Mouse (Mus musculus) C2C12 (cell line): ENCODE data around the gene Hspb9. TPM values are rescaled to one million over a fixed set of nuclear protein-coding genes. Genes with fewer than 3 reads are reported as not detected.

ENCODE experiments used
- H3K27me3 ChIP-seq: one replicate; pipeline ENCODE4 v1.6.1; 2011; ENCODE audit not compliant: control insufficient read depth, insufficient read depth, insufficient read length
- H3K36me3 ChIP-seq: one replicate; pipeline ENCODE4 v1.6.1; 2011; ENCODE audit not compliant: control insufficient read depth, insufficient read depth
- H3K4me3 ChIP-seq: one replicate; pipeline ENCODE4 v1.5.1; 2011; ENCODE audit warnings: mild to moderate bottlenecking, control low read depth; ENCODE audit not compliant: poor library complexity, insufficient read depth, severe bottlenecking
- H3K79me2 ChIP-seq: one replicate; pipeline ENCODE4 v1.6.1; 2011; ENCODE audit not compliant: control insufficient read depth, insufficient read depth
- H3K79me3 ChIP-seq: one replicate; pipeline ENCODE4 v1.6.1; 2011; ENCODE audit warnings: low read depth, control low read depth
- H3ac ChIP-seq: one replicate; pipeline ENCODE3; 2011; ENCODE audit warnings: low read depth; ENCODE audit not compliant: control insufficient read depth, insufficient read length
- CEBPB ChIP-seq: IDR thresholded peaks from one replicate; pipeline ENCODE4 v1.6.1; 2011; ENCODE audit warnings: low read depth, mild to moderate bottlenecking, control low read depth, moderate library complexity
- CTCF ChIP-seq: IDR thresholded peaks from one replicate; pipeline ENCODE4 v1.5.1; 2011; ENCODE audit not compliant: control insufficient read depth, insufficient read depth, insufficient read length
- FOSL1 ChIP-seq: IDR thresholded peaks from one replicate; pipeline ENCODE4 v1.8.0; 2011; ENCODE audit warnings: mild to moderate bottlenecking, low read length; ENCODE audit not compliant: poor library complexity, insufficient read depth, severe bottlenecking
- MAX ChIP-seq: IDR thresholded peaks from one replicate; pipeline ENCODE4 v1.6.1; 2011; ENCODE audit warnings: mild to moderate bottlenecking, control low read depth
- MYOD1 ChIP-seq: IDR thresholded peaks from one replicate; pipeline ENCODE4 v1.6.1; 2011; ENCODE audit warnings: low read depth; ENCODE audit not compliant: control insufficient read depth, insufficient read length
- MYOG ChIP-seq: IDR thresholded peaks from one replicate; pipeline ENCODE4 v1.6.1; 2011; ENCODE audit not compliant: control insufficient read depth, insufficient read length; ENCODE audit errors: extremely low read depth
- USF1 ChIP-seq: IDR thresholded peaks from one replicate; pipeline ENCODE4 v1.6.1; 2011; ENCODE audit warnings: low read depth, mild to moderate bottlenecking, control low read depth, moderate library complexity
- polyA plus RNA-seq: library from polyadenylated mRNA; unstranded; fragments of >200 nt; fragmentation: generic; extraction: Trizol; gene quantifications from one replicate; pipeline ENCODE4 v1.2.1, GENCODE M21; 2012; ENCODE audit warnings: missing spikeins

Hspb9 gene
- polyA plus RNA-seq, 1 experiment, result 0.68 TPM

- peaks cover 53% of the 10 kb centered on the region for H3K36me3 ChIP-seq
- H3K27me3 ChIP-seq, result no peaks in the 10 kb centered on the region
These were observed 4.8 kb downstream of the Hspb9 start for GRCm38 (mm10) chr11:100718462-100718861.

GRCm38 (mm10) chr11:100718866-100719265 lies 5.2 kb downstream of the Hspb9 start:
- no peaks in the 10 kb centered on the region for H3K27me3 ChIP-seq
- peaks cover 49% of the 10 kb centered on the region for H3K79me2 ChIP-seq
- peaks cover 25% of the 10 kb centered on the region for H3K79me3 ChIP-seq
- peaks cover 49% of the 10 kb centered on the region for H3K36me3 ChIP-seq
- H3K4me3 ChIP-seq, result no peak overlapping the region
- H3ac ChIP-seq, result no peak overlapping the region
- TF ChIP-seq CTCF (no peak), MAX (no peak), MYOG (no peak), MYOD1 (no peak), FOSL1 (no peak), USF1 (no peak), CEBPB (no peak)

More at GRCm38 (mm10) chr11:100718462-100718861, 4.8 kb downstream of the Hspb9 start:
- Histone ChIP-seq H3K79me3 (peaks cover 22% of the 10 kb centered on the region), H3ac (no peak overlapping the region), H3K4me3 (no peak overlapping the region), H3K79me2 (peaks cover 45% of the 10 kb centered on the region)
- TF ChIP-seq MAX (no peak), FOSL1 (no peak), MYOD1 (no peak), USF1 (no peak), MYOG (no peak), CEBPB (no peak), CTCF (no peak)

- peaks cover 54% of the 10 kb centered on the region for H3K79me2 ChIP-seq
- no peaks in the 10 kb centered on the region for H3K27me3 ChIP-seq
- H3K36me3 ChIP-seq, result peaks cover 45% of the 10 kb centered on the region
- H3ac ChIP-seq, result no peak overlapping the region
- H3K4me3 ChIP-seq, result no peak overlapping the region
- peaks cover 28% of the 10 kb centered on the region for H3K79me3 ChIP-seq
- no peak for TF ChIP-seq FOSL1
- TF ChIP-seq CTCF, result no peak
- no peak for TF ChIP-seq MYOD1
- no peak for TF ChIP-seq MYOG
- no peak for TF ChIP-seq CEBPB
- no peak for TF ChIP-seq MAX
- TF ChIP-seq USF1, result no peak
These were observed 5.7 kb downstream of the Hspb9 start for GRCm38 (mm10) chr11:100719312-100719711.

- TF ChIP-seq FOSL1, result no peak
- TF ChIP-seq CEBPB, result no peak
- no peak for TF ChIP-seq MYOG
- no peak for TF ChIP-seq CTCF
- TF ChIP-seq MYOD1, result no peak
- TF ChIP-seq MAX, result no peak
- TF ChIP-seq USF1, result no peak
- H3ac ChIP-seq, result no peak overlapping the region
- peaks cover 43% of the 10 kb centered on the region for H3K36me3 ChIP-seq
- H3K27me3 ChIP-seq, result no peaks in the 10 kb centered on the region
- no peak overlapping the region for H3K4me3 ChIP-seq
- peaks cover 60% of the 10 kb centered on the region for H3K79me2 ChIP-seq
- H3K79me3 ChIP-seq, result peaks cover 32% of the 10 kb centered on the region
These were observed 6.2 kb downstream of the Hspb9 start for GRCm38 (mm10) chr11:100719893-100720292.

- Histone ChIP-seq H3K79me3 (peaks cover 36% of the 10 kb centered on the region), H3K79me2 (peaks cover 64% of the 10 kb centered on the region), H3K4me3 (no peak overlapping the region), H3ac (no peak overlapping the region), H3K36me3 (peaks cover 46% of the 10 kb centered on the region), H3K27me3 (no peaks in the 10 kb centered on the region)
- no peak for TF ChIP-seq USF1
- no peak for TF ChIP-seq MYOG
- TF ChIP-seq CTCF, result no peak
- no peak for TF ChIP-seq FOSL1
These were observed 6.7 kb downstream of the Hspb9 start for GRCm38 (mm10) chr11:100720345-100720744.

GRCm38 (mm10) chr11:100721254-100721653 lies 7.6 kb downstream of the Hspb9 start:
- Histone ChIP-seq H3ac (peak overlapping the region; percentile 35), H3K4me3 (no peak overlapping the region), H3K79me3 (peaks cover 40% of the 10 kb centered on the region), H3K79me2 (peaks cover 73% of the 10 kb centered on the region), H3K27me3 (no peaks in the 10 kb centered on the region), H3K36me3 (peaks cover 42% of the 10 kb centered on the region)
- TF ChIP-seq MAX (no peak), MYOD1 (no peak), USF1 (no peak), FOSL1 (no peak), CTCF (no peak), CEBPB (no peak), MYOG (no peak)
